Mouse (Mus musculus) right cerebral cortex, postnatal 14 days (tissue): Measurements from ENCODE around the gene Ranbp1.
A peak's percentile ranks its signal among the peaks of the same experiment; 100 is the strongest.
"Not testable (repeated sequence)": the region's sequence is repeated elsewhere in the genome, so short reads cannot be mapped to it uniquely, and the experiment has no call there.

Source experiments
- DNase-seq: peaks from one replicate; pipeline ENCODE4 v3.0.0; 2022

Ranbp1 gene

GRCm38 (mm10) chr16:18248433-18249363 is at the start of gene Ranbp1, which contains the start of gene Trmt2a:
Gene Ranbp1, minus strand, starts transcription at chr16:18248732.
Gene Trmt2a, plus strand, starts transcription at chr16:18248679.
- peak; percentile 100 for DNase-seq

- not testable (repeated sequence) for DNase-seq
Measured at GRCm38 (mm10) chr16:18289614-18290013, 41.1 kb upstream of the Ranbp1 start.

- DNase-seq, result peak; percentile 97
Measured at GRCm38 (mm10) chr16:18289067-18289588, 40.6 kb upstream of the Ranbp1 start, which contains the start of gene Dgcr8. Gene Dgcr8, minus strand, starts transcription at chr16:18289246.

- DNase-seq, result no peak
Measured at GRCm38 (mm10) chr16:18288581-18289061, 40.1 kb upstream of the Ranbp1 start.

GRCm38 (mm10) chr16:18288166-18288565 is 39.6 kb upstream of the Ranbp1 start:
- no peak for DNase-seq

GRCm38 (mm10) chr16:18275166-18275565 is 26.6 kb upstream of the Ranbp1 start:
- no peak for DNase-seq

GRCm38 (mm10) chr16:18268182-18268581 is 19.6 kb upstream of the Ranbp1 start:
- DNase-seq, result no peak

- DNase-seq, result no peak
Measured at GRCm38 (mm10) chr16:18265024-18265423, 16.5 kb upstream of the Ranbp1 start.

- no peak for DNase-seq
Measured at GRCm38 (mm10) chr16:18258221-18258620, 9.7 kb upstream of the Ranbp1 start, which contains the start of gene Gm49776. Gene Gm49776, minus strand, starts transcription at chr16:18258321.

GRCm38 (mm10) chr16:18253866-18254265 is 5.3 kb upstream of the Ranbp1 start:
- no peak for DNase-seq

- DNase-seq, result no peak
Measured at GRCm38 (mm10) chr16:18252736-18253135, 4.2 kb upstream of the Ranbp1 start.

- DNase-seq, result no peak
Measured at GRCm38 (mm10) chr16:18250828-18251790, 2.6 kb upstream of the Ranbp1 start.

GRCm38 (mm10) chr16:18250231-18250630 is 1.7 kb upstream of the Ranbp1 start:
- no peak for DNase-seq

- DNase-seq, result peak; percentile 37
Measured at GRCm38 (mm10) chr16:18249364-18249967, 934 bp upstream of the Ranbp1 start.

- DNase-seq, result peak; percentile 31
Measured at GRCm38 (mm10) chr16:18247521-18248399, 772 bp downstream of the Ranbp1 start.

- no peak for DNase-seq
Measured at GRCm38 (mm10) chr16:18241581-18241980, 7.0 kb downstream of the Ranbp1 start.

GRCm38 (mm10) chr16:18236676-18237501 is 11.6 kb downstream of the Ranbp1 start:
- no peak for DNase-seq

- DNase-seq, result peak; percentile 62
Measured at GRCm38 (mm10) chr16:18235389-18236065, 13.0 kb downstream of the Ranbp1 start.

- peak; percentile 83 for DNase-seq
Measured at GRCm38 (mm10) chr16:18234671-18235388, 13.7 kb downstream of the Ranbp1 start, which contains the start of gene Zdhhc8. Gene Zdhhc8, minus strand, starts transcription at chr16:18235136.
